Mouse (Mus musculus) lung, postnatal 0 days (tissue): Measurements from ENCODE around the gene Cbfa2t2.

Experiments used
- CTCF ChIP-seq: IDR thresholded peaks from 2 replicates; pipeline ENCODE4 v1.5.1; 2016; ENCODE audit warnings: antibody characterized with exemption, mild to moderate bottlenecking
- EP300 ChIP-seq: IDR thresholded peaks from 2 replicates; pipeline ENCODE4 v1.6.1; 2016; ENCODE audit warnings: antibody characterized with exemption, mild to moderate bottlenecking, control low read depth

DNA sequence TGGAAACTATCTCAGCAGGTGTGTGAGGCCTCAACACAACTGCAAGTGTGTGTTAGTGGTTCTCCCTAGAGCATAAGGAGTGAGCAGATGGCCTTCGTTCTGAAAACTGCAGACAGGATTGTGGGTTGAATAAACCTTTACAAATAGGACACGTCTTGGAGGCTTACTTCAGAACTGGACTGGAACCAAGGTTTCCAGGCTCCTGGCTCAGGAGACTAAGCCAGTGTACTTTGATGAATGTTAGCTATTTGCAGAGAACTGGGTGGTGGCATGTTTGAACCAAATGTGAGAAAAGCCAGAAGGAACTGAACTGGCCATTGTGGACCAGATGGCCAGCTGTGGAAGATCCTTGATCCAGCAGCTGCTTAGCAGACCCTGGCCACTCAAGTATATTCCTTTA, 102.0 kb downstream of the Cbfa2t2 start:
- TF ChIP-seq CTCF (no peak), EP300 (no peak)
